Mouse (Mus musculus) right cerebral cortex, postnatal 36 days (tissue): Measurements from ENCODE around the gene Dlgap1.

ENCODE experiments used
- DNase-seq, 2 experiments: peaks; one replicate each; pipeline ENCODE4 v3.0.0; 2022; ENCODE audit warnings: low spot score in 2 of 2, mixed read lengths in 1 of 2

Gene Dlgap1

DNA sequence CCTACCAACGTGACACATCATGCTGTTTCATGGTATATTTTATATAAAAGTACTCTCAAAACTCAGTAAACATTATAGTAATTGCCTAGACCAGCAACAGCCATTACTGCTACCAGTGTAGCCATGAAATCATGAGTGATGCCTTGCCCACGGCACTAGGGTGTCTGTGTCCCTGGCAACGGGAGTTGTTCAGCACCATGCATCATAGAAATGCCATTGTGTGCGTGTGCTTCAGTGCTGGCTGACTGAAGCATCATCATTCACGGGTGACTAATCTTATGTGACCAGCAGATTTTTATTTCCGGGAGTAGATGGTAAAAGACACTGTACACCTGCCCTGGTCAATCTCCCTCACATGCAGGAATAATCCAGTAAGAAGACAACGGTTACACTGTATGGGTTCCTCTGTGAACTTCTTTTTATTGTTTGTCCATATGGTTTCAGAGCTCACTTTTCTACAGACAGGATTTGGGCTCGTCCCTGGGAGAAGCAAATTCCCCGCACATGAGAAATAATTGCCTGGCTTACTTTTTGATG, 203.7 kb downstream of the Dlgap1 start:
- DNase-seq: no peak

DNA sequence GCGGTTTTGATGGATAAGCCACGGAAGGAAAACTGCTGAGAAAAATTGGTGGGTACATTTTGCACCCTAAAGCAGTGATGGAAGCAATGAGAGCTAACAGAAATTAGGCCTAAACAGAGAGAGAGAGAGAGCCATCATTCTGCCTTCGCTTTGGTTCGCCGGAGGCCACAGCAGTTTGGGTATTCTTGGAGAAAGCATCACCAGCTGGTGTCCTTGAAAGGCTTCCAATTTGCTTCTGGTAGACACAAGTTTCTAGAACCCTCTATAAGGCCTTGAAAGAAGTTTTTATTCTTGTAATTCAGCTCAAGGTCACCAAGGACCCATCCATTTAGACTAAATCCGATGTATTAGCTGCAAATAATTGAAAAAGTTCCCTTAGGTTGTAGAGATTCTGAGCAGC, 205.0 kb downstream of the Dlgap1 start:
- no peak for DNase-seq

DNA sequence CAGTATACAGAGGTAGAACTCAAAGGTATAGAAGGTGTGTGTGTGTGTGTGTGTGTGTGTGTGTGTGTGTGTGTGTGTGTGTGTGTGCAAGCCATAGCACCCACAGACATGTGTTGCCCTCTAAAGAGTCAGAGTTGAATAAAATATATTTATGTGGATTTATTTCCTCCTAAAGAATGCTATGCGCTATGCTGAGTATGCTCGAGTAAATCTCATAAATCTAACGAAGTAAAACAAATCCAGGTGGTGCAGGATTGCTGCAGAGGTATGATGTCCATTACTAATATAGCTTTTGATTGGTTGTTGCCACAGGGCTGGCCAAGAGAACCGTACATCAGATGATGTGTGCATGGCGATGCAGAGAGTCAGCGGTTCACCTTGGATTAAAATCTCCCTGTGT, 222.4 kb downstream of the Dlgap1 start:
- no peak for DNase-seq

DNA sequence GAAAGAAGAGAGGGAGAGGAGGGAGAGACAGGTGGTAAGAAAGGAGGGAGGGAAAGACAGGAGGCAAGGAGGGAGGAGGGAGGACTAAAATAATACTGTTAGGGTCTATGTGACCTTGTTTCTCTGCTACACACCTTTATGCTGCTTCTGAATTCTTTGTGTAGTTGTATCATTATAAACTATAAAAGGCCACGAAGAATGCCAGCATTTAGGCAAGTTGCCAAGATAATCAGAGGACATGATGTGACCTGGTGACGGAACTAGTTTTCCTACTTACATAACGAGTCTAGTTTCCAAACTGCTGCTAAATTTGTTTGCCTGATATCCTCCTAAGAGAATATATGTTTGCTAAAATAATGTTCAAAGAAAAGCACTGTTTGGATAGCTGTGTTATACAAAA, 254.0 kb downstream of the Dlgap1 start:
- DNase-seq: no peak

DNA sequence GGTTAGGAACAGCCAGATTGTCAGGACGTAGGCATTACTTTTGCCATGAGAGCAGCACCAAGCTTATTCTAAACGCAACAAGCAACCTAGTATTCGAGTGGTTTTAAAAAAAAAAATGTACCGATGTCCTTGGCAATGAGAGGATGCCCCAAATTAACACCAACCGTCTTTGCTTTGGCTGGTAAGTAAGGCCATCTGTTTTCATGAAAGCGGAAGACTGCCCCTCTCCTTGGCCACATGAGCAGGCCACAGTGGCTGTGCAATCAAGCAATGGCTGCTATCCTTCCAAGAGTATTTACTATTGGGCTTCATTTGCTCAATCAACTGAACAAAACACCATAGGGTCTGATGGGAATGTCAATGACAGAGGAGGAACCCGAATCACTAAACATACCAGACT, 278.5 kb downstream of the Dlgap1 start:
- no peak for DNase-seq

DNA sequence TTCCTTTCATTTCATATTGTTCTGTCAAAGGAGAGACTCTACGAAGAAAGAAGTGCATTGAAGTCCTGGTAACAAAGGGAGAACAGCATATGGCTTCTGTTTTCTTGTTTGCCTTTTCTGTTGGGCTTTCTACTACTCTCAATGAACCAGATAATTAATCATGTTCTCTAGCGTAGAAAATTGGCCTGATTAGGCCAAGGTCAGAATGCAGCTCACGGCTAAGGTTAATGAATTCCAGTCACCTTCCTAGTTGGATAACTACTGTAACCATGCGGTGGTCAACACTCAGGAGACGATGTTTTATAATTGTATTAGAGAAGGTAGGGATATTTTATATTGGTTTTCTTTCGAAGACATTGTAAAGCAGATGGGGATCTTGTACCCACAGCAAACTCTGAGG, 279.4 kb downstream of the Dlgap1 start:
- DNase-seq: no peak

DNA sequence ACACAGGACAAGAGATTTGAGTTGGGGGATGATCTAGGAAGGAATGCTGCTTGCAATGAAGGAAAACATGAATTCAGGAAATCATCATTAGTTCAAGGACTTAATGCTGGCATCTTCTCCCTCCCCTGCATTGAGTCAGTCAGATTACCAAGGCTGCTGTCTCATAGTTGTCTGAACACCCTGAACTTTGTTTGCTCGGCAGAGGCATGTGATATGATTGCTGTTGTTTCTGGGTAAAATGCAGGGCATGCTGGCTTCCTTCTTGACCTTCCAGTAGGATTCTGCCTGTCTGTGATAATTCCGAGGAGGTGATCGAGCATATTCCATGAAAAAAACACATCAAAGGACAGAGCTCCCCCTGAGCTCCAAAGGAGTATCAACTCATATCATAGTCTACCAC, 283.6 kb downstream of the Dlgap1 start:
- DNase-seq: no peak

DNA sequence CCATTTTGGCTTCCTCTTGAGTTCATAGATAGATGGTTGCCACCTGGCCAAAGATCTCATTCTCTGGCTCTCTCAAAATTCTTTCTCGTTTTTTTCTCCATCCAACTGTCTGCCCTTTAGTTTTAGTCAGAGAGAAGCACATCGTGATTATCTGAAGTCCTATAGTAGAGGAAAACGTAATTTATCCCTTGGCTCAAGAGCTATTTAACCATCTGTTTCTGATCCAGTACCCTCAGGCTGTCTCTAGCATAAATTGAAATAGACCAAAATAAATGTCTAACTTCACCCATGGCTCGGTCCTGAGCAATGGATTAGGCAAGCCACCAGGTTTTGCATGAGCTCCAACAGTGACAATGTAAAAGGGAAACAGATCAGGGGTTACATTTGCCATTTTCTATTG, 287.5 kb downstream of the Dlgap1 start:
- DNase-seq: no peak

DNA sequence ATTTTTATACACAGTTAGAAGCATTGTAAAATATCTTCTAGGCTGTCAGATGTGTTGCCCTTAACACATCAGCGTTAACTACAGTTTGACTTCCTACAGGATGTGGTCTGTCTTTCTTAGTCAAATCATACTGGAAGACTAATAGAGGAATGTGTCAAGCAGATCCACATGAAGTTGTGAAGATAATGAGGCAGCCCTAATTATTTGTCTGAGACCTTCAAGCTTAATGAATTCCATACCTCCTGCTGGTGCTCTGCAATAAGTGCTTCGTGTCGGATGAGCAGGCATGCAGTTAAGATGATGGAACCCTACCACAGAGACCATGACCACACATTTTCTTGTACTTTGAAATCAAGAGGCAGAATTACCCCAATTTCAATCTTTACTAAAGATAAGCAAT, 294.3 kb downstream of the Dlgap1 start:
- DNase-seq: no peak

DNA sequence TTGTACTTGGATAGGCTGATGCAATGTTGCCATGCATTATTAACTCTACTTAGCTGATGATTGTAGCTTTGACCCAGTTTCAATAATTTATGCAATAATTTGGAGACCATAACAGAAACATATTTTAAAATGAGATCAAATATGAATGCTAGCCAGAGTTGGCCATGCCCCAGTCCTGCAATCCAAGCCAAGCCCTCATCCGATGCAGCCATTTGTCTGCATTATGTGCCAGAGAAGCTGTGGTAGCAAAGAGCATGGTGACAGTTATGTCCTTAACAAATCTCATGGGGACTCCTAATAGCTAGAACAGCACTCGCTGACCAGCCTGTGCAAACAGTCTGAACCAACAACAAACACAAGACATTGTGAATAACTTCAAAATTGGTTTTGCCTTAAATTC, 303.3 kb downstream of the Dlgap1 start:
- no peak for DNase-seq

DNA sequence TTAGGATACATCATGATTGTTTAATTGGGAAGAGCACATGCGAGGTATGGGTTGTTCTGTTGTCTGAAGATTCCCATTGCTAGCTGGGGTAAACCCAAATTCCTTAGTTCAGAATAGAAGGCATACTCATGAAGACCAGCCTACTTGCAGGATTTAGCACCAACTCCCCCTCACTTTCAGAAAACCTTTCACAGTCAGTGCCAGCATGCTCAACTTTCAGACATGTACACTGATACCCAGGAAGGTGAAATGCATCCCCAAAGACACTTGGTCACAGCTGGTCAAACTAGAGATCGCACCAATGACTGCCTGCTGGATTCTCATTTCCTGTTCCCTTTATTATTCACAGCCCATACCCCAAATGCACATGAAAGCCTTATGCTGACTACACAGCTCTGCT, 318.8 kb downstream of the Dlgap1 start:
- no peak for DNase-seq

DNA sequence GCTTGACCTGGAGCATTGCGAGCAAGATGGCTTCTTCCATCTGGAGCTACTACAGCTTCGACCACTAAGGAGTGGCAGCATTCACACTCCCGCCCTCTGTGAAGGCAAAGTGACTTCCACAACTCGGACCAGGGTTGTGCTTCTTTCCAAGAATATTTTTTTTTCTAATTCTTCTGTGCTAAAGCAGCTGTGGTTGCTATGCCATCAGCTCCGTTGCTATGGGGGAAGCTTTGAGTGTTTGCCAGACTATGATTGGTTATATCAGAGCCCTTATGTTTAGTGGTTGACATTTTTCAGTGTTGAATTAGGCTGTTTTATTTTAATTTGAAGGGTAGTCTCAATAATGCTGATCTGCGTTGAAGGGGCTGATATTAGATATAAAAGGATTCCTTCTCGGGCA, 325.2 kb downstream of the Dlgap1 start:
- peak in 1 of 2 experiments; percentile 28 for DNase-seq

DNA sequence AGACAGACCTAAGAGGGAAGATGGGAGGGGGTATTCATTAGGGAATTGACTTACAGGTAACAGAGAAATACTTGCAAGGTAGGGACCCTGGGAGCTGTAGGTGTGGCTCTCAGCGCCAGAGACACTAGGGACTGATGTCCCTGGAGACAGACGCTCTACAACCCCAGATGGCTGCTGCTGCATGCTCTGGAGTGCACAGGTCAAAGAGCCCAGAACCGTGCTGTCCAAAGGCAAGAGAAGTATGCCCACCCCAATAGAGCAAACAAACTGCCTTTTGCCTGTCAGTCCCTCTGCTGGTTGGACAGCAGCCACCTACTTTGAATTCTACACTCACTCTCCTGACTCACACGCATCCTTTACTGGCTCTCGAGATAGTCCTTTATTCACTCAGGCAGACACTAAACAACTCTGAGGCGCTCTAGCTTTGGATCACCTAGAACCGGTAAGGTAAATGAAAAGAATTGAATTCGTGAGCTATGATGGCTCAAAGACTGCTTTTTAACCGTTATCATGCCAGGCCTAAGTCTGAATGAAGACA, 333.1 kb downstream of the Dlgap1 start:
- no peak for DNase-seq

DNA sequence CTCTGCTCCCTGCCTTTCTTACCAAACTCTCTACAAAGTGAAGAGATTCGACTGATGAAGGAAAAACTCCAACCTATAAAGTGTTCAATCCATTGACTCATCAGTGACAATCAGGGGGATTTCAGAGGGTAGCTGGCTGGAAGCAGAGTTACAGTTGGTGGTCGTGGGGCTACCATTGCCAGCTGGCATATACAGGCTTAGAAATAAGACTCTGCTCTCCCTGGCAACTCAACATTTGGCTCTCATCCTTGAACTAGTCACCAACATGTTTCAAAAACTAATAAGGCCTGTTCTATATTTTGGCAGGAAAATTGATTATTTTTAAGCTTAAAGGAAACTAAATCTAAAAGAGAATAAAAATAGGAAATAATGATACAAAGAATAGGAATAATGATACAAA, 333.8 kb downstream of the Dlgap1 start:
- no peak for DNase-seq

DNA sequence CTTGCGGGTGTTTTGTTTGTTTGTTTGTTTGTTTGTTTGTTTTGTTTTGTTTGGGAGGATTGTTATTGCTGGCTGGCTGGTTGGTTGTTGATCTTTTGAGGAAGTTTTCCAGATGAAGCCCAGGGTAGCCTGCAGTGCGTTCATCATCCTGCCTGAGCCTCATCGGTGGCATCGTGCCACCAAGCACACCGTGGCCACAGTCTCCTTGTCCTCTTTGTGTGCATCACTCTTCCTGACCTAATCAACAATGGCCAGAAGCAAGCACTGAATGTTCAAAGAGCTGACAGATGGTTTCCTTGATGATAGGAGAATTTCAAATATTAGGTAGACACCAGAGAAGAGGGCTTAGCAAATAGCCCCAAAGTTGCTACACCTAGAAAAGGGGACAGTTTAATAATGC, 336.1 kb downstream of the Dlgap1 start:
- no peak for DNase-seq

DNA sequence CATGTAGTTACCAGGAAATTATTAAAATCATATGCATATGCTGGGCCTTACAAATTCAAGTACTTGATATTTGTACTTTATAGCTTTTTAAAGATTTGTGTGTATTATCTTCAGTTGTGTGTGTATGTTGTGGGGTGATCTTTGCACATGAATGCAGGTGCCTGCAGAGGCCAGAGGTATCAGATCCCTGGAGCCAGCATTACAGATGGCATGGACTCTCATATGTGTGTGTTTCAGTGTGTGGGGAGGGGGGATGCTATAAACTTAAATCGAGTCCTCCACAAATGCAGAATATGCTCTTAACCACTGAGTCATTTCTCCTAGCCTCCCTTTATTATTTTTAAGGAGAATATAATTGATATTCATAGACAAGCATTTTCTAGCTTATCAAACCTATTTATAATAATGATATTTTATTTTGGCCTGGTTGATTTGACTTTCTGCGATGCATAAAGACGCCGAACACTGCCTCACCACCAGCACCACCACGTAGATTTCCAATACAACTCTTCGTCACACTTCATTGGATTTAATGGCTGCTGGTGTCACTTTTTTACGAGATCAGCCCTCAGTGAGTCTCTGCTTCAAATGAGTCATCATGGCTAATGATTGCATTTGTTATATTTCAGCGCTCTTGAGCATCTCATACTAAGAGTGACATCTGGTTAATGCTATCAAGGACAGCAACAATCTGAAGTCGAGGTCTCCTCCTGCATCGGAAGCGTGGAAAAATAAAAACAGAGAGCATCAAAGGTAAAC, 338.7 kb downstream of the Dlgap1 start:
- no peak for DNase-seq

DNA sequence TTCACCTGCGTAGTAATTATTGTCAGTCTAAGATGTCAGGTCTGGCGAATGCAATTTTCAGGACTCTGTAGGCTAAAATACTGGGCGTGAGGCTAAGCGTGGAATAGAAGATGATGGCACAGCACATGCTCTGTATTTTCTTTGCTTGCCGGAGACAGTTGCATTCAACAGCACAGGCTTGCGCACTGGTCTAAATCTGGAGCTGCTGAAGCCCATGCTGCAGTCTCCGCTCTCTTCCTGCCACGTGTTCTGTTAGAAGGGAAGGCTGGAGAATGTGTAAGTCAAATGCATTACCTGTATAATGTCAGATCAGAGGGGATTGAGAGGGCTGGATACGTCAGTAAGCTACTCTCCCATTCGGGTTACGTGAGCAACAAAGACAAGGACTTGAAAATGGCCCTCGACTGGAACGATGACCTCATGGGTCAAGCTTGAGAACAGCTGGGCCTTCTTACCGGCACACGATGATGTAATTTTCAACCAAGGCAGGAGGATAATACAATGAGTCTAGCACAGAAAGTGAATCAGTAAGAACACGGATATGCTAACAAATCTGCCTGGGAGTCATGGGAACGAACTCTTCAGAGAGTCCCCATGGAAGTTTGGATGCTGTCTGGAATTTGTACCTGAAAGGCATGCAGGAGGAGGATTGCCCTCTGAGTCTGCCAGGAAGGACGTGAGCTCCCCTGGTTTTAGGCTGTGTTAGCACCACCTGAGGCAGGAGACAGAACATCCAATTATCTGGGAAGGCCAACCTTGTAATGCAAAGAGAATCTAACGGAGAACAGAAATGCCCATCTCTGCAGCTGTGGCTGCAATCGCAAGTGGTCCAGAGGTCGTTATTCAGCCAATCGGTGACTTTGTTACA, 339.7 kb downstream of the Dlgap1 start:
- DNase-seq: peak; percentile 46 to 54

DNA sequence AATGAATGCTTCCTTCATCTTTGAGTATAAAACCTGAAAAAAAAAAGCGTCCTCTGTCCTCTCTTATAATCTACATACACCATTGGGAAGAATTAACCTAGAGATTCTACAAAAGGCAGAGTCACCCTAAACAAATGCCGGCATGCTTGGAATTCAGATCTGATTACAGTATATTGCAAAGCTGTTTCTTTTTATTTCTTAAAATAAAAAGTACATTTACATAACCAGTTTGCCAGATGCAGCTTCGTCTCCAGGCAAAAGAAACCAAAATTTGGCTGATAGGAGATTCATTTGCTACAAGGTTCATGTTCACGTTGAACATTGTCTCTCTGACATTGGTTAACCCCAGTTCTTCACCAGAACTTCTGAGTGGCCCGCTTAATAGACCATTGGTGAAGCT, 347.5 kb downstream of the Dlgap1 start:
- no peak for DNase-seq

DNA sequence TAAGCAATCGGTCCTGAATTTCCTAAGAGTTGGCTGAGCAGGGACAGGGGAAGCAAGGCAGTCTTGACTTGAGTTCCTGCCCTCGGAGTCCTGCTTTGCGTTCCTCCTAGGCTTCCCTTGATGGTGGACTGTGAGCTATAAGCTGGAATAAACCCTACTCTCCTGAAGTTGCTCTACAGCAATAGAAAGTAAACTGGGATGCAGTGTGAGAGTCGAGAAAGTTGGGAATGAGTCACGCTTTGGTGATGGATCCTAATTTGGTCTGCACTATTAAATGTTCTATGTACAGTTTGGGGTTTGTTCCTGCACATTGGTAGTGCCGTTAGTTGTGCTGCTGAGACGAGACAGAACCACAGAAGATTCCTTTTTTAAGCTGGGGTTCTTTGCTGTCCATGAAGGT, 348.9 kb downstream of the Dlgap1 start:
- no peak for DNase-seq

DNA sequence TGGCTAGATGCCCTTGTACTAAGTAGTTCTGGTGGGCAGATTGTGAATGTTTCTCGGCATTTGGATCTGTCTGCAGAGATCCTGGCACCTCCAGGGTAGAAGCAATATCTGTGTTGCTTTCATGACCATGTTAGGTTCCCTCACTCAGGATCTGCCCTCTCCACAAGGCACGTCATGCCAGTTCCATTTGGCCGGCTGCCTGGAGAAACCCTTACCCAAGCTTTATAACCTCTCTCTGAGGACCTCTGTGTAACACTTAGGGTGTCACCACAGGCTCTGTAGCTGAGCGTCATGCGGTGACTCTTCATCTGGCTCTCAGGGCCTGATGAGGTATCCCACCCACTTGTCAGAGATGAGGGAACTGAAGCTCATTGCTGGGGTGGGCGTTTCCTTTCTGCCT, 353.1 kb downstream of the Dlgap1 start:
- DNase-seq: no peak

DNA sequence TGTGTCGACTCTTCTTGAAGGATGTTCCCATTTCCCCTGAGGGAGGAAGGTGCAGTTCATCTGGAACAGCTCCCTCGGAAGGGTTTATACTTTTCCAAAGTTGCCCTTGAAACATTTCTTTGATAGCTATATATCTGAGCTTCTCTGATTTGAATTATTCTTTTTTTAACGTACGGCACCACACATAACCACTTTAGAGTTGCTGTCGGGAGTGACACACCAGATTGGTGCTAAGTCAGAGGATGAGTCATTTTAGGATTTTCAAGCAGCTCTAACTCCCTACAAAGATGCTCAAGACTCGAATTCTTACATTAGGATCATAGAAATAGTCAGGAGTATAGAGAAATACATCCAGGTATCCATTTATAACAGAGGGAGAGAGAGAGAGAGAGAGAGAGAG, 364.6 kb downstream of the Dlgap1 start:
- DNase-seq: no peak

DNA sequence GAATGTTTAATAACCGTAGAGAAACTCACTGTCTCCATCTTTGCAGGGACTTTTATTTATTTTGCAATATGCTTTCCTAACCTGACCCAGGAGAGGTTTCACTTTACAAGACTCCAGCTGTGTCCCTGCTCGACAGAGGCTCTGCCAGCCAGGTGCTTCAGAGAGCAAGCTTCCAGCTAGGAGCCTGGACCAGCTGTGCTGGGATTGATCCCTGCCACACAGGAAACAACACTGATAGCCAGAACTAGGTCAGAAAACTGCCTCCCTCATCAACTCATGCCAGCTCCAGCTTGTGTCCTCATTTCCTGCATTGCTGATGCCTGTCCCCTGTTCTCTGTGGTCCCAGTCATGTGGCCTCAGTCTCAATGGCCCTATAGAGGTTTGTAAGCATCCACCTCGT, 365.3 kb downstream of the Dlgap1 start:
- peak in 1 of 2 experiments; percentile 14 for DNase-seq

DNA sequence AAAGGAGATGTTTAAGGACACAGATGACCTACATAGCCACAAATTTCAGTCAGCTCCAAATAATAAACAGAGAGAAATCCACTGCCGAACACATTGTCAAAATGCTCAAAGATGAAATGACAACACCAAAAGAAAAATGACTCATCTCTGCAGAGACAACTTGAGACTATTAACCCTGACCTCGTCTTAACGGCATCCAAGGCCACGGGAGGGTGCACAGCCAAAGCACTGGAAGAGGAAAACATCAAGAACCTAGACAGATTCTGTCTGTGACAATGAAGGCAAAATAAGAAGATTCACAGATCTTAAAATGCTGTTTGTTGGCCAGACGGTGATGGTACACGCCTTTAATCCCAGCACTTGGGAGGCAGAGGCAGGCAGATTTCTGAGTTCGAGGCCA, 370.9 kb downstream of the Dlgap1 start:
- DNase-seq: no peak
